ENCODE assay signal across 21 mouse cellular contexts in genomic region chr16:42456335-42456984, GRCm38 (mm10).
A peak's percentile ranks its signal among the peaks of the same experiment; 100 is the strongest.
DNase-seq lines count a peak whose midpoint lies in the region; ATAC-seq and TF ChIP-seq lines count a peak whose summit lies in the region.
"Had no signal": no experiment of that assay in that cellular context is flagged by ENCODE, and none has a peak within 500 bp of the region (broad histone marks: within the 10 kb centered on the region; RNA-seq: fewer than 3 reads in every experiment).

No protein-coding gene starts in this region.

- peak; percentile 28 for DNase-seq in embryonic facial prominence, embryonic 14.5 days (ENCODE audit: low spot score)
- DNase-seq in embryonic facial prominence, embryonic 10.5 days (ENCODE audit: low spot score): no peak
- peak; percentile 44 for DNase-seq in lung, embryonic 14.5 days
- no peak for DNase-seq in lung, adult 2 months
- peak; percentile 49 for DNase-seq in lung, postnatal 25 days (ENCODE audit: low spot score)
- DNase-seq in gastrocnemius, adult 18-20 months (ENCODE audit: low spot score): no peak
- DNase-seq in cerebellum, adult 2 months: no peak
- DNase-seq: adrenal gland, postnatal 10 days; cerebellum, adult 18-20 months; midbrain, embryonic 14.5 days; right cerebral cortex, postnatal 4 days; thymus, postnatal 14 days had no signal

- ATAC-seq in embryonic facial prominence, embryonic 14.5 days (ENCODE audit: low read depth): no peak
- ATAC-seq in lung, embryonic 14.5 days (ENCODE audit: insufficient read depth): no peak
- ATAC-seq in erythroblast, adult 5-6 weeks (replicated peaks; ENCODE audit: low FRiP score, poor library complexity, severe bottlenecking): no peak
- ATAC-seq: intestine, embryonic 15.5 days had no signal

- TF ChIP-seq CTCF in lung, embryonic 14.5 days (IDR thresholded peaks at IDR 0.05; ENCODE audit: low read depth): no peak
- no peak for TF ChIP-seq CTCF in lung, adult 2 months (IDR thresholded peaks at IDR 0.05; ENCODE audit: insufficient read depth, low read length)
- TF ChIP-seq CTCF in cerebellum, adult 2 months (IDR thresholded peaks at IDR 0.05; ENCODE audit: borderline replicate concordance, insufficient read depth, low read depth, low read length): no peak

- no peak overlapping the region for H3K4me3 ChIP-seq in embryonic facial prominence, embryonic 14.5 days (ENCODE audit: low read depth, low read length)
- H3K4me3 ChIP-seq in embryonic facial prominence, embryonic 10.5 days: no peak overlapping the region
- H3K4me3 ChIP-seq in lung, embryonic 14.5 days (ENCODE audit: low read depth, low read length): no peak overlapping the region
- H3K4me3 ChIP-seq in lung, adult 2 months (replicated peaks; ENCODE audit: extremely low read depth, low read depth, low read length): no peak overlapping the region
- no peak overlapping the region for H3K4me3 ChIP-seq in cerebellum, adult 2 months (replicated peaks; ENCODE audit: insufficient read depth, low read depth, low read length)
- H3K4me3 ChIP-seq: embryonic facial prominence, embryonic 13.5 days; forebrain, embryonic 10.5 days; hindbrain, embryonic 12.5 days; intestine, embryonic 15.5 days; kidney, embryonic 15.5 days; limb, embryonic 12.5 days; myocyte; neural tube, embryonic 15.5 days had no signal

- no peak overlapping the region for H3K27ac ChIP-seq in embryonic facial prominence, embryonic 14.5 days (replicated peaks; ENCODE audit: low read depth, low read length)
- H3K27ac ChIP-seq in embryonic facial prominence, embryonic 10.5 days (replicated peaks): no peak overlapping the region
- H3K27ac ChIP-seq in lung, embryonic 14.5 days (ENCODE audit: low read depth): peak overlapping the region; percentile 67; the same call in 1 of the 2 replicates
- H3K27ac ChIP-seq in cerebellum, adult 2 months (ENCODE audit: insufficient read depth, low read length): no peak overlapping the region
- H3K27ac ChIP-seq: embryonic facial prominence, embryonic 13.5 days; forebrain, embryonic 10.5 days; hindbrain, embryonic 12.5 days; intestine, embryonic 15.5 days; kidney, embryonic 15.5 days; limb, embryonic 12.5 days; neural tube, embryonic 15.5 days had no signal

- WGBS in embryonic facial prominence, embryonic 14.5 days: 71% methylated on average over 8 of the region's 8 CpGs
- WGBS in embryonic facial prominence, embryonic 10.5 days: 79% methylated on average over 8 of the region's 8 CpGs
- 71% methylated on average over 8 of the region's 8 CpGs for WGBS in lung, embryonic 14.5 days
- 40% methylated on average over 8 of the region's 8 CpGs for WGBS in lung, adult 2 months
- 92% methylated on average over 8 of the region's 8 CpGs for WGBS in cerebellum, adult 2 months

- H3K4me1 ChIP-seq in embryonic facial prominence, embryonic 14.5 days (ENCODE audit: control insufficient read depth, insufficient read depth, low read length): no peaks in the 10 kb centered on the region
- no peaks in the 10 kb centered on the region for H3K4me1 ChIP-seq in embryonic facial prominence, embryonic 10.5 days
- no peaks in the 10 kb centered on the region for H3K4me1 ChIP-seq in lung, embryonic 14.5 days (ENCODE audit: insufficient read depth)
- H3K4me1 ChIP-seq in lung, adult 2 months (ENCODE audit: control insufficient read depth, insufficient read depth, low read length): peaks cover 4% of the 10 kb centered on the region; the same call in 1 of the 2 replicates
- no peaks in the 10 kb centered on the region for H3K4me1 ChIP-seq in cerebellum, adult 2 months (ENCODE audit: control insufficient read depth, insufficient read depth, low read length)
- H3K4me1 ChIP-seq: embryonic facial prominence, embryonic 13.5 days; hindbrain, embryonic 12.5 days; intestine, embryonic 15.5 days; kidney, embryonic 15.5 days; limb, embryonic 12.5 days; neural tube, embryonic 15.5 days had no signal

- no peak for TF ChIP-seq POLR2A in lung, adult 2 months (IDR thresholded peaks at IDR 0.05; ENCODE audit: borderline replicate concordance, extremely low read depth, low read depth, low read length)
- no peak for TF ChIP-seq POLR2A in cerebellum, adult 2 months (IDR thresholded peaks at IDR 0.05; ENCODE audit: borderline replicate concordance, insufficient read depth, low read length)

- H3K9ac ChIP-seq in embryonic facial prominence, embryonic 14.5 days (ENCODE audit: low read depth, low read length): no peak overlapping the region
- H3K9ac ChIP-seq in lung, embryonic 14.5 days: no peak overlapping the region
- H3K9ac ChIP-seq: embryonic facial prominence, embryonic 13.5 days; hindbrain, embryonic 12.5 days; intestine, embryonic 15.5 days; kidney, embryonic 15.5 days; limb, embryonic 12.5 days; neural tube, embryonic 15.5 days had no signal

- no peaks in the 10 kb centered on the region for H3K27me3 ChIP-seq in embryonic facial prominence, embryonic 14.5 days (replicated peaks; ENCODE audit: control insufficient read depth, insufficient read depth, low read length)
- no peaks in the 10 kb centered on the region for H3K27me3 ChIP-seq in embryonic facial prominence, embryonic 10.5 days (replicated peaks; ENCODE audit: low read depth, poor library complexity, severe bottlenecking)
- H3K27me3 ChIP-seq in lung, embryonic 14.5 days (ENCODE audit: insufficient read depth, low read length): no peaks in the 10 kb centered on the region
- no peaks in the 10 kb centered on the region for H3K27me3 ChIP-seq in cerebellum, adult 2 months (ENCODE audit: control insufficient read depth, insufficient read depth, low read length)
- H3K27me3 ChIP-seq: embryonic facial prominence, embryonic 13.5 days; hindbrain, embryonic 12.5 days; intestine, embryonic 15.5 days; kidney, embryonic 15.5 days; limb, embryonic 12.5 days; neural tube, embryonic 15.5 days had no signal

- no peaks in the 10 kb centered on the region for H3K36me3 ChIP-seq in embryonic facial prominence, embryonic 14.5 days (ENCODE audit: control insufficient read depth, insufficient read depth, low read length)
- no peaks in the 10 kb centered on the region for H3K36me3 ChIP-seq in embryonic facial prominence, embryonic 10.5 days (replicated peaks)
- H3K36me3 ChIP-seq in lung, embryonic 14.5 days (ENCODE audit: insufficient read depth): no peaks in the 10 kb centered on the region
- H3K36me3 ChIP-seq: embryonic facial prominence, embryonic 13.5 days; forebrain, embryonic 10.5 days; hindbrain, embryonic 12.5 days; intestine, embryonic 15.5 days; kidney, embryonic 15.5 days; limb, embryonic 12.5 days; neural tube, embryonic 15.5 days had no signal

- H3K9me3 ChIP-seq in embryonic facial prominence, embryonic 14.5 days (ENCODE audit: control insufficient read depth, low read length): no peaks in the 10 kb centered on the region
- no peaks in the 10 kb centered on the region for H3K9me3 ChIP-seq in embryonic facial prominence, embryonic 10.5 days
- no peaks in the 10 kb centered on the region for H3K9me3 ChIP-seq in lung, embryonic 14.5 days (ENCODE audit: low read depth, low read length)
- H3K9me3 ChIP-seq: embryonic facial prominence, embryonic 13.5 days; forebrain, embryonic 10.5 days; hindbrain, embryonic 12.5 days; intestine, embryonic 15.5 days; kidney, embryonic 15.5 days; limb, embryonic 12.5 days; neural tube, embryonic 15.5 days had no signal

- no peak overlapping the region for H3K4me2 ChIP-seq in embryonic facial prominence, embryonic 14.5 days (ENCODE audit: low read depth, low read length)
- no peak overlapping the region for H3K4me2 ChIP-seq in lung, embryonic 14.5 days
- H3K4me2 ChIP-seq: embryonic facial prominence, embryonic 13.5 days; hindbrain, embryonic 12.5 days; intestine, embryonic 15.5 days; kidney, embryonic 15.5 days; limb, embryonic 12.5 days; neural tube, embryonic 15.5 days had no signal

Comparison
In these comparisons a context has a peak if more than half of its experiments do, and no peak if none do; other contexts are left out.
1. DNase-seq: peak in embryonic facial prominence, embryonic 14.5 days (single experiment), lung, embryonic 14.5 days (single experiment) and lung, postnatal 25 days (single experiment); none in embryonic facial prominence, embryonic 10.5 days (single experiment), lung, adult 2 months (single experiment), gastrocnemius, adult 18-20 months (single experiment) and cerebellum, adult 2 months (0 of 2).